Mouse (Mus musculus) liver, adult 2 months (tissue): Measurements from ENCODE around the gene Nt5c1b. TPM values are rescaled to one million over a fixed set of nuclear protein-coding genes. Genes with fewer than 3 reads are reported as not detected.

Source experiments
- DNase-seq: peaks from one replicate; pipeline ENCODE4 v3.0.0-alpha.2; 2011; ENCODE audit warnings: low read depth, low spot score; ENCODE audit errors: extremely low read depth
- H3K27ac ChIP-seq: fragments of 200-500 bp; replicated peaks from 2 replicates; pipeline ENCODE4 v1.5.1; 2012; ENCODE audit warnings: low read depth, mild to moderate bottlenecking, control low read depth, inconsistent platforms, low read length; ENCODE audit not compliant: insufficient read depth
- H3K27me3 ChIP-seq: fragments of 200-500 bp; 2 replicates; pipeline ENCODE4 v1.6.1; 2012; ENCODE audit warnings: mild to moderate bottlenecking, moderate library complexity, low read length, inconsistent platforms; ENCODE audit not compliant: control insufficient read depth, insufficient read depth
- H3K36me3 ChIP-seq: fragments of 200-500 bp; 2 replicates; pipeline ENCODE4 v1.6.1; 2012; ENCODE audit warnings: low read length, inconsistent platforms; ENCODE audit not compliant: control insufficient read depth, insufficient read depth
- H3K4me1 ChIP-seq: fragments of 200-500 bp; 2 replicates; pipeline ENCODE4 v1.6.1; 2011; ENCODE audit warnings: low read length; ENCODE audit not compliant: control insufficient read depth, insufficient read depth
- H3K4me3 ChIP-seq: fragments of 200-500 bp; 2 replicates; pipeline ENCODE4 v1.5.1; 2011; ENCODE audit warnings: low read depth, mild to moderate bottlenecking, control low read depth, low read length, moderate library complexity; ENCODE audit not compliant: insufficient read depth
- H3K79me2 ChIP-seq: fragments of 200-500 bp; 2 replicates; pipeline ENCODE4 v1.6.1; 2012; ENCODE audit warnings: inconsistent platforms, mild to moderate bottlenecking, low read length, moderate library complexity; ENCODE audit not compliant: control insufficient read depth, insufficient read depth
- H3K9ac ChIP-seq: fragments of 200-500 bp; 2 replicates; pipeline ENCODE4 v1.6.1; 2012; ENCODE audit warnings: low read depth, mild to moderate bottlenecking, control low read depth, inconsistent platforms, low read length
- CTCF ChIP-seq: fragments of 200-500 bp; IDR thresholded peaks from 2 replicates; pipeline ENCODE4 v1.5.1; 2011; ENCODE audit warnings: low read depth, low read length, control low read depth
- POLR2A ChIP-seq: fragments of 200-500 bp; IDR thresholded peaks from 2 replicates; pipeline ENCODE4 v1.6.1; 2011; ENCODE audit warnings: low read length, control low read depth; ENCODE audit not compliant: insufficient read depth; ENCODE audit errors: extremely low read depth
- WGBS: fragments of 180-500 bp; shearing (Covaris S2); methylation state at CpG from one replicate; pipeline ENCODE4 v1.1.7; 2018; 5-methylcytosine and 5-hydroxymethylcytosine counted together
- polyA plus RNA-seq: library from polyadenylated mRNA; depleted of rRNA; stranded (reverse); fragments of >200 nt; gene quantifications from 2 replicates; pipeline ENCODE4 v1.2.3, GENCODE M21; 2012; rRNA removed
- total RNA-seq: library from RNA; depleted of rRNA; stranded (reverse); fragments of >200 nt; gene quantifications from 2 replicates; pipeline ENCODE4 v1.2.3, GENCODE M21; 2014; rRNA removed

The Nt5c1b gene
- total and polyA plus RNA-seq, 2 experiments = not detected

DNA sequence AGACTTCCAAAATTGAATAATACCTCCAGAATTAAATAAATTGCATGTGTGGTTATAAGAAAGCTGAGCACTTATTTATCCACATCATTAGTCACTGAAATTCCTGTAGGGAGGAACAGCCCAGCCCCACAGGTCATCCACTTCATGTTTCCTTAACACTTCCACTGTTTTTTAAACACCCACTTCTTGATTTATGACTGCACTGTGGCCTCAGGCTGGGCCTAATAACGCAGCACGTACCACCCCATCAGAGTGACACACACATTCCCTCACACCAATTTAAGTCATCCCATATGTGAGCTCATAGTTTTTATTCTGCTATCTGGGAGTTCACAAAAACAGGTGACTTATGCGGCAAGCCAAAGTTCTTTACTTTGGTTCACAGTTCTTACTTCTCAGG, 52.6 kb downstream of the Nt5c1b start:
- H3K27me3 ChIP-seq = no peaks in the 10 kb centered on the region
- H3K79me2 ChIP-seq = no peaks in the 10 kb centered on the region
- no peak for DNase-seq
- no peak overlapping the region for H3K27ac ChIP-seq
- no peaks in the 10 kb centered on the region for H3K4me1 ChIP-seq
- no peak overlapping the region for H3K4me3 ChIP-seq
- no peak for TF ChIP-seq POLR2A
- no peak for TF ChIP-seq CTCF
- H3K9ac ChIP-seq = no peak overlapping the region
- WGBS = 84% methylated on average over 3 of the region's 3 CpGs
- H3K36me3 ChIP-seq = no peaks in the 10 kb centered on the region

GRCm38 (mm10) chr12:10425982-10426863, 56.5 kb downstream of the Nt5c1b start:
- no peaks in the 10 kb centered on the region for H3K79me2 ChIP-seq
- 61% methylated on average over 9 of the region's 9 CpGs for WGBS

GRCm38 (mm10) chr12:10430999-10431398, 61.2 kb downstream of the Nt5c1b start:
- H3K4me3 ChIP-seq = no peak overlapping the region
- no peaks in the 10 kb centered on the region for H3K27me3 ChIP-seq
- no peaks in the 10 kb centered on the region for H3K79me2 ChIP-seq
- no peak for DNase-seq
- no peaks in the 10 kb centered on the region for H3K36me3 ChIP-seq
- WGBS = 96% methylated on average over 1 of the region's 1 CpGs
- no peak overlapping the region for H3K9ac ChIP-seq
- H3K27ac ChIP-seq = no peak overlapping the region
- TF ChIP-seq POLR2A (no peak), CTCF (no peak)
- H3K4me1 ChIP-seq = no peaks in the 10 kb centered on the region

More at GRCm38 (mm10) chr12:10425982-10426863, 56.5 kb downstream of the Nt5c1b start:
- no peak overlapping the region for H3K4me3 ChIP-seq
- H3K36me3 ChIP-seq = no peaks in the 10 kb centered on the region
- TF ChIP-seq CTCF = no peak
- no peak for TF ChIP-seq POLR2A
- H3K27ac ChIP-seq = no peak overlapping the region
- H3K27me3 ChIP-seq = no peaks in the 10 kb centered on the region
- DNase-seq = no peak
- H3K4me1 ChIP-seq = no peaks in the 10 kb centered on the region
- no peak overlapping the region for H3K9ac ChIP-seq

- 36% methylated on average over 15 of the region's 15 CpGs for WGBS
- no peaks in the 10 kb centered on the region for H3K36me3 ChIP-seq
Measured at GRCm38 (mm10) chr12:10438054-10439001, 68.6 kb downstream of the Nt5c1b start.

More at GRCm38 (mm10) chr12:10438054-10439001, 68.6 kb downstream of the Nt5c1b start:
- Histone ChIP-seq H3K27me3 (no peaks in the 10 kb centered on the region), H3K9ac (no peak overlapping the region), H3K79me2 (no peaks in the 10 kb centered on the region), H3K27ac (no peak overlapping the region), H3K4me1 (no peaks in the 10 kb centered on the region), H3K4me3 (no peak overlapping the region)
- peak; percentile 37 for DNase-seq
- TF ChIP-seq POLR2A (no peak), CTCF (peak; percentile 96)

Other genes starting within 250 kb of the Nt5c1b start
- 24.6 and 28.1 TPM in 2 replicates for gene Rdh14, start 20.8 kb downstream of the Nt5c1b start, total RNA-seq
- 13.3 and 15.4 TPM in 2 replicates for gene Rdh14, start 20.8 kb downstream of the Nt5c1b start, polyA plus RNA-seq